Mouse (Mus musculus): Measurements from ENCODE around the gene Asb16. TPM values are rescaled to one million over a fixed set of nuclear protein-coding genes. Genes with fewer than 3 reads are reported as not detected.
A peak's percentile ranks its signal among the peaks of the same experiment; 100 is the strongest.

Gene Asb16
- total RNA-seq, 2 experiments from 2014 or later = 1.2 TPM

DNA sequence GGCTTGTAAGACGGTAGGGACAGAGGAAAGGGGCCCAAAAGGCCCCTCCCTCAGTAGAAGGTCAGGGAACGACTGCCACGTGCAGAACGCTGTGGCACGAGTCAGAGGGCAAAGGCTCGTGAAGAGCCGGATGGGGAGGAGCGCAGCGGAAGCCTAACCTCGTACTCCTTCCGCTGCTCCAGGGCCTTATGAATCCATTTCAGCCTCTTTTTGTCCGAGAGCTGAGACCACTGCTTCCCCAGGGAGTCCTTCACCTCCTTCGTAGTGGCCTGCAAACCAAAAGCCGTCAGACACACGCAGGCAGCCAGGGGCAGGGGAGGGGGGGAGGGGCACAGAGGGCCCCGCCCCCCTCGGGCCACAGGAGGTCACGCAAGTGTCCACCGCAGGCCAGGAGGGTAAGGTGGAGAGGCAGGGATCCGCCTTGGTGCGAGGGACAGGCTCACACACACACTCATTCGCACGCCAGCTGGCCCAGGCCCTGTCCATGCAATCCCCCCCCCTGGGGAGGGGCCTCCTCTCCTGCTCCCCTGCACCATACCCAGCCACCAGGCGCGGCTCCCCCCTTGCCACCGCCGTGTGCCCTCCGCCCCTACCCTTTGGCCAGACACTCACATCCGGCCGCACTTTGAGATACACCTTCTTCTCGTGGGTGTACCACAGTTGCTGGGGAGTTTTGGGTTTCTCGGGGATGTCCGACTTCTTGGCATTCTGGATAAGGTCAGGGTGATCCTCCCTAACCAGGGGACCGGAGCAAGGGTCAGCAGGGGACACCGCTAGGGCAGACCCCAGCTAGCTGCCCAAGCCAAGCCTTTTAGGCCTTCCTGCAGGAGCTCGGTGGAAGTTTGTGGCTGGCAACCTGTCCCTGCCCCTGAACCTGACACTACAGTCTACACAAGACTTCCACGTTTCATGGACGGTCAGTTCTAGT lies 42.5 kb downstream of the Asb16 start:
- DNase-seq = no peak

DNA sequence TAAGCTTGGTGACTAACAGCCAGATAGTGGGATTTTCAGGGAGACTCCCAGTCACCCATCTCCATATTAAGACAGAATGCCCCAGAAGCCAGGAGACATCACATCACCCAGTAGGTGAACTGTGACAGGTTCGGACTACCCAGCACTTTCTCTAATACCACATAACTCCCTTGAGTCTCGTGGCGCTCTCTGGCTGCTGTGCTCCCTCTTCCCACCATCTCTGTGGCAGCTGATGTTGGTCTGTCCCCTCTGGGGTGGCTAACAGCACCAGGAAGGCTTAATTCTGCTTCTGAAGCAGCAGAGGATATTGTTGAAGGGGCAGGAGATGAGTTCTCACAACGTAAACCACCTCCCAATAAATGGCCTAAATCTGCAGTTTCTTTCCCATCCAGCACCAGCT lies 43.4 kb downstream of the Asb16 start:
- no peak for DNase-seq

DNA sequence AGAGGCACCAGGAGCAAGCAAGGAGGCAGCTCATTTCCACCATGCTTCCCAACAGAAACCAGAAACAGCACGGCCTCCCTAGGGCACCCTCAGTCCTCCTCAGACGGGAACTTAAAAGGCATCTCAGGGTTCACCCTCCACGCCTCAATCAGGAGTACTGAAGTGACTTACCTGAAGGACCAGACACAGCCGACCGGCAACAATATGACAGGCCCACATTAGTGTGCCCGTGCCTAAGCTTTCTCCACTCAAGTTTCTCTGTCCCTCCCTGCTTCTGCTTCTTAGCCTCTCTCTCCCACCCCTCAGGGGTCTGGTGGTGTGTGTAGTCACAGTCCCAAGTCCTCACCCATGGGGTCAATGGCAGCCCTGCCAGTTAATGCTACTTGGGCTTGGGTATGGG lies 44.0 kb downstream of the Asb16 start:
- no peak for DNase-seq

DNA sequence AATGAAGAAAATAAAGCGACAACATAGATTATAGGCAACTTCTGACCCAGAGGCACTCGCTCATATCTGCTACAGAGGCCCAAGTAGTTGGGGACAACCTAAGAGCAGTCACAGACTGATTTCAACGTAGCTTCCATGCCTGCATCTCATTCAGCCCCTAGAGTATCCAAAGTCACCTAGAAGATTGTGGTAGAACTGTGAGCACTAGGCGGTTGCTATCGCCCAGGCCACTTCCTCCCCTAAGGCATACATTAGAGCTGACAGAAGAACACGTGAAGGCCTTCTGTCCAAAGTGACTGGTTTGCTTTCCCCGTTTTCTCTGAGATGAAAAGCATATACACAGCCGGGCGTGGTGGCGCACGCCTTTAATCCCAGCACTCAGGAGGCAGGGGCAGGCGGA lies 45.8 kb downstream of the Asb16 start:
- DNase-seq = no peak

DNA sequence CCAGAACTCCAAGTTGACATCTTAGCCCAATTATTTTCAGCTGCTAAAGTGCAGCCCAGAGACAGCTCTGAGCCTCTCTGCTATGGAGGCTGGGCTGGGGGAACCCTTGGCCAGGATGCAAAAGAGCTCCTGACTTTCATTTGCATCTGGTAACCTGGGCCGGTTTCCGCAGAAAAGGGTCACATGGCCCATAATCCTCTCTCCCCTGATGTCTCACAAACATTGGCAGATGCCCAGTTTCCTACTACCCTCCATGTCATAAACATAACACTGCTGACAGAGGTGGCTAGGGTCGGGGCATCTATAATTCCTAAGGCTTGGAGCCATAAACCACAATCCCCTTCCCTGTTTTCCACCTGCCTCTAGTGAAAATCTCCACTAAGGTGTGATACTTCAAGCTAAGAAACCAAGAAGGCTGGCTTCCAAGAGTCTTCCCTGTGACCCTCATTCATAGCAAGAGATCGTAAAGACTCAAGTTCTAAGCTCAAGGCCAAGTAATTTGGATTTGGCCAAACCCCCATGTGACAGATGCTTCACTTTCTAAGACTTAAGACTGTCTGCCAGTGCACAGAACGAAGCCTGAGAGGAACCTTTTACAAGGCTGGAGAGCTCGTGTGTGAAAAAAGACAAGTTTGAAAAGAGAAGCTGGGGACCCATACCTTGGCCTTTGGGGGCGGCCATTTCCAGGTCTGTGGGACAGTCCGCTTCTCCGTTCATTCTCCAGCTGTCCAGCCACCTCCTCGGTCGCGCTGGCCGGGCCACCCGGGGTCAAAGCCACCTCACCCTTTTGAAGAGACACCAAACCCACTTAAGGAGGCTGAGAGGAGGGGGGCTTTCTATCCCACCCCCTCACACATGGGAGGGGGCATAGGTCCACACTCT lies 47.4 kb downstream of the Asb16 start:
- DNase-seq = no peak

DNA sequence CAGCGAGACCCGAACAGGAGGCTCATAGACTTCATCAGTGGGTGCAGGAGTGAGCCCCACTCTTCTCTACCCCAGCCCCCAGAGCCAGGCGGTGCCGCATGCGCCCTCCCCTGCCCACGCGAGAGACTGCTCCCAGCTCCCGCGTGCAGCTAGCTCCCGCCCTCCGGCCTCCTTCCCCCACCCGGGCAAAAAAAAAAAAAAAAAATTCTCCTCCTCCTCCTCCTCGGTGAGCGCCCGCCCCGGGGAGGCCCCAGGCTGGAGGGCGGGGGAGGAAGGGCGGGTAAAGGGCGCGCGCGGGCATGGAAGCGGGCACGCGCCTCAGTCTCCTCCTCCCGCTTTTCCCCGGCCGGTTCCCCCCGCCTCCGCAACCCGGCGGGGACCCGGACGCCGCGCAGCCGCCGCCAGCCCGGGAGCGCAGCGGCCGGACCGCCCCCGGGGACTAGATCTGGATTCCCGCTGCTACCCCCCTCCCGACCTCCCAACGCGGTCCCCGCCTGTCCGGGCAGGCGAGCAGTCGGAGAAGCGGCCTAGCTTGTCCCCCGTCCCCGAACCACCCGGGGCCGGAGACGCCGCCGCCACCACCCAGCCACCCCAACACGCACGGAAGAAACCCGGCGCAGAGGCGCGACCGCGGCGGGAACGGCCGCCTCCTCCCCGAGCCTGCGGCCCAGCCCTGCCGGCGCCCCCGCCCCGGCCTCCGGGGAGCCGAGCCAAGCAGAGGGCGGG lies 48.2 kb downstream of the Asb16 start:
- peak; percentile 91 to 95 for DNase-seq

DNA sequence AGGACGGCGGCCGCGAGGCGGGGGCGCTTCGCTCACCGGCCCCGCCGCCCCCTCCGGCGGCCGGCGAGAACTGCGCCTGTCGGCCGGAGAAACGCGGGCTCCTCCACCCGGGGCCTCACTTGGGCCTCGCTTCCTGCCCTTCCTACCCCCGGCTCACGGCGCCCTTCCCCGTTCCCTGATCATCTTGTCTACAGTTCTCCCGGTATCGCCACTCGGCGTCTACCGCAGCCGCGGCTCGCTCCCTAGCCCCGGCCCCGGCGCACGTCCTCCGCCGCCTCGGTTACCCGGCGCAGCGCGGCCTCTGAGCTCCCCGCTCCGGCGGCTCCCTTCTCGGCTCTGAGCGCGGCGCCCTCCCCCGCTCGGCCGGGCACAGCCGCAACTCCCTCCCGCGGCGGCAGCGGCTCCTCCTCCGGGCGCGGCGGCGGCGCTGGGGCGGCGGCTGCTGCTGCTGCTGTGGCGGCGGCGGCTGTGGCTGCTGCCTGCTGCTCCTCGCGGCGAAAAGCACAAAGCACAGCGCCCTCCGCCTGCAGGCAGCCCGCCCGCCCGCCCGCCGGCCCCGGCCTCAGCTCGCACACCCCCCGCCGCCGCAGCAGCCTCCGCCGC lies 48.9 kb downstream of the Asb16 start:
- DNase-seq = peak in 1 of 2 experiments; percentile 67

DNA sequence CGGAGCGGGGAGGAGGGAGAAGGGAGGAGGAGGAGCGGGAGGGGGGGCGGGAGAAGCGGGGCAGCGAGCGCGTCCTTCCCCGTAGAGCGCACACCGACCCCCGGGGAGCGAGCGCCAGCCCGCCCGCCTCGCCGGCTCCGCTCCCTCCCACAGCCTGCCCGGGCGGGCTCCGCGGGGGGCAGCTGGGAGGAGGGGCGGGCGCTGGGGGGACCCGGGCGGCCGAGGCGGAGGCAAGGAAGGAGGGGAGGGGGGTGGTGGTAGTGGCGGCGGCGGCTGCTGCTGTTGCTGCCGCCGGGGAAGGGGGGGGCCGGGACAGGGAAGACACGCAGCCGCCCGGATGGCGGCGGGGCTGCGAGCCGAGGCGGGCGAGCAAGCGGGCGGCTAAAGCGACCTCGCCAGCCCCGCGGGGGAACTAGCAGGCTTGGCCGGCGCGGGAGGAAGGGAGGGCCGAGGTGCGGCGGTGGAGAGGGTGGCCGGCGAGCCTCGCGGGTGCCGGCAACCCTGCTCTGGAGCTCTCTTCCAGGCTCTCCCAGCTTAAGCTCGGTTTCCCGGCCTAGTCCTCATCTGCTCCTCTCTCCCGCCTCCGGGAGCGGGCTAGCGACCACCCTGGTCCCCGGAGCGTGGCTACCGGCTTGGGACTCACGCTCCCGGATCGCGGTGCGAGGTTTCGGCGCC lies 49.5 kb downstream of the Asb16 start:
- peak; percentile 80 to 87 for DNase-seq

DNA sequence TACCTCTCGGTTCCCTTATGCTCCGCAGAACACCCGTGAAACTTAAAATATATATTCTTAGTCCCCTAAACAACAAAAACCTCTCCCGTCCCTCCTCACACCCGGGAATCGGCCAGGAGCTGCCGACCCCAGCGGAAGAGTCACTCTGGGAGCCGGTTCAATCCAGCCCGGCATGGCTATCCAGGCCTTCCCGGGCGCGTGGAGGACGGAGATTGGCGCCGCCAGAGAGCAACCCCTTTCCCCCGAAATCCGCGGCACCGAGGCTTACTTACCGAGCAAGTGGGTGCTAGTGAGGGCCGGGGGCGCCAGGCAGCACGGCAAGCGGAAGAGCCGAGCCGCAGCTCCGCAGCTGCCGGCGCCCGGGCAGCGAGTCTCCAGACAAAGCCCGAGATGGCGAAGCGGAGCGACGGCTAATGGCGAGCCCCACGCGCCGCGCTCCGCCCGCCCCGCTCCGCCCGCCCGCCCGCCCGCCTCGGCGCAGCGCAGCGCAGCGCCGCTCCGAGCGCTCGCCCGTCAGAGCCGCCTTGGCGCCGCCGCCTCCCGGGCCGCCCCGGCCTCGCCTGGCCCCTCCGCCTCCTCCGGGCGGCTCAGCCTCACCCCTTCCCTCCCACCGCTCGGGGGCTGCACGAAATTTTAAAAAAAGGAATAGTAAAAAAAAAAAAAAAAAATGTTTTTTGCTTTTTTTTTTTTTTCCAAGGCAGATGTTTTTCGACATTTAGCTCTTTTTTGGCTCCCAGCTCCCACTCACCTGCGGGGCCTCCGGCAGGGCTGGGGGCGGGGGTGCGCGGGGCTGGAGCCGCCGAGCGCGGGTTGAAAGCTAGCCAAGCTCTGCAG lies 50.2 kb downstream of the Asb16 start:
- DNase-seq = peak in 1 of 2 experiments; percentile 63

DNA sequence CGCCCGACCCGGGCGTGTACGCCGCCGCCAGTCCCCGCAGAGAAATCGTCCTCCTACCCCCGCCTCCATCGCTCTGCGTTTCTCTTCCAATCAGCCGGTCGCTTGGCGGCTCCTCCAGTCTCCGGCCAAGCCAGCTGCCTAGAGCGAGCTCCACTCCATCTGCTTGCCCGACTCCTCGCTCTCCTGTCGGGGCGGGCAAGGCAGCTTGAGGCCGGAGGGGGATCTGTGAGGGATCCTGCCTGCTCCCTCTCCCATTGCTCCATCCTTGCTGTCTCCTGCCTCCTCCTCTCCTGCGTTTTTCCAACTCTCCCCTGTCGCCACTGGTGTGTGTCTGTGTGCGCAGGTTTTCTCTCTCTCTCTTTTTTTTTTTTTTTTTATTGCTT lies 50.9 kb downstream of the Asb16 start, which contains the start of gene Ubtf:
Ubtf (minus strand) TSS at position 333 of the 383 bp plus-strand sequence.
- peak; percentile 87 to 91 for DNase-seq

DNA sequence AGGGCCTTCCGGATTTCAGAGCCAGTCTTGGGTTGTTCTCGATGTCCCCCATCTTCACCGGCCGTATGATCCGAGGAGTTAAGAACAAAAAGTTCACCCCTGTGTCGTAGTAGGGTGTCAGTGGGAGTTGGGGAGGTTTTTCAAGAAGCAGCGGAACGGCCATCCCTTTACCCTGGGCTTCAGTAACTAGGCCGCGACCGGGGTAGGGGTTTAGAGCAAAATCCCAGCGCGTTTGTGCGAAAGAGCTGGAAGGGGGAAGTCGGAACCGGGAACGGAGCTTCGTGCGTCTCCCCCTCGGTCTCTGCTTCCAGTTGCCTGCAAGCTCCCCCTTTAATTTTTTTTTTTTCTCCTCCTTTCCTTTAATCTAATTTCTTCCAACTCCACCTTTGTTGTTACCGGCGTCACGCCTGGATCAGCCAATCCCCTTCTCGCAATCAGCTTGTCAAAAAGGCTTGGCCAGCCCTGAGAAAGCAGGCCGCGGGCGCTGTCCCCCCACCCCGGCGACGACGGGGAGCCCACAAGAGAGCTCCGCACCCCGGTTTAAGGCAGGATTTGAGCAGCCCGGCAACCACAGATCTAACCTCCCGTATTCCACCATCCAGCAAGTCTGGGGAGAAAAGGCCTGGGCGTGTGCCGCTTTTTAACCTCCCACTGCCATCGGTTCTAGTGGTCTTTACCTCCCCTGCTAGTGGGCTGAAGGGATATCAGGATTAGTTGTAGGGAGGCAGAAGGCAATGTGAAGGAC lies 51.6 kb downstream of the Asb16 start:
- DNase-seq = peak; percentile 92 to 94

DNA sequence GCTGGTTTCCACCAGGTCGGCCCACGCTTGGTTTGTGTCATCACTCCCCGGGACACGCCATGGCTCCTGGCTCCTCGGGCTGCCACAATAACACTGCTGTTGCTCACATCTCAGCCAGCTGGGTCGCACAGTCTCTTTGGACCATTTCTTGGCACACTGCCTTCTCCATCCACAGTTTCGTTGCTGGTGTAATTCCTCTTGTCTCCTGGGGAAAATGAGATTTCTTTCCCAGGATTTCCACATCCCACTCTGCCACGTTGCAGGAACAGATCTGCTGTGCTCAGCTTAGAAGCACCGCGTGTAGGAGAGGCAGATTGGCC lies 52.1 kb downstream of the Asb16 start:
- peak; percentile 88 to 91 for DNase-seq

DNA sequence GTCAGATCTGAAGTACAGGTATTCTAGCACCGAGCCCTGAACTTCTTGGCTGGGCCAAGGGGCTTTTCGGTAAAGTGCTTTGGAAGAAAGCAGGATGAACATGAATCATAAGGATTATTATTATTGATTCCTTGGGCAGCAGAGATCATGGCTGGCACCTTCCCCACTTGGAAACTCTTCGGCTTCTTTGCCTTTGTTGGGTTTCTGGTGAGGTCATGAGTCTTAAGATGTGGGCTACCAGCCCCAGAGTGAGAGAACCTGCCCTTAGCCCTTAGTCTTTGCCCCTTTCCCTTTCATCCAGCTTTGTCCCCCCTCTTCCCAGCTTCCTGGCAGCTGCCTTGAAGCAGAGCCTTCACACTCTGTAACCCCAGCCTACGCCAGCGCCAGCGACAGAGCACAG lies 53.4 kb downstream of the Asb16 start:
- DNase-seq = no peak

DNA sequence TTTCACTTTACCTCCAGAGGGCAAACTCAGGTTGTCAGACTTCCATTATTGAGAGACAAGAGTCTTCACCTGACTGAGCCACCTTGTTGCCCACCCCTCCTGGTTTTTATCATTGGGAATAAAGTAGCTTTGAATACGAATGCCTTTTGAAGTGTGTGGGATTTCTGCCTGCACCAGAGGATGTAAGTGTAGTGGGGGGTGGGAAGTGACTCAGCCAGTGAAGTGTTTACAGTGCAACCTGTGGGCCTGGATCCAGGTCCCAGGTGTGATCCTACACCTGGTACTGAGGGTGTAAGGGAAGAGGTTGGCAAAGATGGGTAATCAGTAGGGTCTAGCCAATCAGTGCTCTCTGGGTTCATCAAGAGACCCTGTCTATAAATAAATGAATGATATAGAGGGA lies 55.0 kb downstream of the Asb16 start:
- DNase-seq = no peak

DNA sequence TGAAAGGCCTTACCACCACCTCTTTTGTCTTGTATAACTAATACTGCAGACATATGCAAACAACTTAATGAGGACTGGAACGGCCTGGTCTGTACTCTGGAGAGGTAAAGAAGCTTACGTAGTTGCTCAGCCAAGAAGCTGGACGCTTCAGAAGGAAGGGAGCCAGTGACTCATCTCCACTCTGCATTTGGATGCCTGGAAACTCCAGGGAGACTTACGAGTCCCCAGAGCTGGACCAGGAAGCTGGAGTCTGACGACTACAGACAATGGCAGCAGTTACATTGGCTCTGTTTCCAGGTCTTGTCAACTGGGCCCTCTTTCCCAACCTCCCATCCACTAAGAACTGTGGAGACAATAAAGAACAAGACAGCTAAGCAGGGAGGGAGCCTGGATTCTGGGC lies 58.7 kb downstream of the Asb16 start:
- DNase-seq = no peak

DNA sequence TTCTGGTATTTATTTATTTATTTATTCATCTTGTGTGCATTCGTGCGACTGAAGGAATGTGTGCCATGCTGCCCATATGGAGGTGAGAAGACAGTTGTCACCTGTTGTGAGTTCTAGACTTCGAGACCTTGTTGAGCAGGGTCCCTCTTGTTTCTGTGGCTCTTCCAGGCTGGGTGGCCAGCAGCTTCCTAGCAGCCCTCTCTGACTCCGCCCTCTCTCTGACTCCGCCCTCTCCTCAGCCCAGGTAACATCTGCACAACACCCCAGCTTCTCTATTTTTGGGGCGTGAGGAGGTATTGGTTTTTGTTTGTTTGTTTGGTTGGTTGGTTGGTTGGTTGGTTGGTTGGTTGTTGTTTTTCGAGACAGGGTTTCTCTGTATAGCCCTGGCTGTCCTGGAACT lies 59.3 kb downstream of the Asb16 start:
- no peak for DNase-seq
